Mouse (Mus musculus): ENCODE results near the gene Zfp91. TPM values are rescaled to one million over a fixed set of nuclear protein-coding genes. Genes with fewer than 3 reads are reported as not detected.
A peak's percentile ranks its signal among the peaks of the same experiment; 100 is the strongest.

Gene Zfp91
- total and polyA plus RNA-seq, 2 experiments from 2014 or later: 9.5 to 43.6 TPM

DNA sequence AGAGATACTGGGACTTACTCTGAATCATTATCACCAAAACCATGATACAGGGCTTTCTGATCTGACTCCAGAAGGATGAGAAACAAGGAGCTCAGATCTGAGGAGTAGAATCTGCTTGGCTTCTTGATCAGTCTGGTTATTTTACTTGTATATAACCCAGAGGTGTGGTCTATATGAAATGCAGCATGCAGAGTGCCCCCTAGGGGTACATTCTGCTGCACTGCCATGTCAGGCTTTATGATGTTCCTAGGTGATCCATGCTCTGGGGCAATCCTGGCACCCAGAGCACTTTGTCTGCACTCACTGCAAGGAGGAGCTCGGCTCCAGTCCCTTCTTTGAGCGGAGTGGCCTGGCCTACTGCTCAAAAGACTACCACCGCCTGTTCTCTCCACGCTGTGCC lies 28.6 kb upstream of the Zfp91 start:
- H3K4me2 ChIP-seq (ENCODE audit: low read depth, low read length): no peak overlapping the region
- H3K4me1 ChIP-seq (ENCODE audit: control insufficient read depth, insufficient read depth): no peaks in the 10 kb centered on the region
- no peaks in the 10 kb centered on the region for H3K36me3 ChIP-seq (replicated peaks; ENCODE audit: control insufficient read depth, insufficient read depth, low read length)
- H3K27me3 ChIP-seq (ENCODE audit: control insufficient read depth, insufficient read depth, low read length): no peaks in the 10 kb centered on the region
- 66% methylated on average over 4 of the region's 4 CpGs for WGBS
- no peak overlapping the region for H3K9ac ChIP-seq (replicated peaks; ENCODE audit: low read depth, low read length)
- H3K4me3 ChIP-seq (ENCODE audit: low read depth, low read length): no peak overlapping the region
- no peak overlapping the region for H3K27ac ChIP-seq (ENCODE audit: low read depth)
- no peaks in the 10 kb centered on the region for H3K9me3 ChIP-seq (replicated peaks; ENCODE audit: control insufficient read depth, low read length)
- ATAC-seq (ENCODE audit: insufficient read depth, low read depth): no peak
- DNase-seq (ENCODE audit: low spot score): no peak
- TF ChIP-seq CTCF (IDR thresholded peaks at IDR 0.05; ENCODE audit: low read depth) (no peak), EP300 (IDR thresholded peaks at IDR 0.05; ENCODE audit: low read depth) (no peak)

DNA sequence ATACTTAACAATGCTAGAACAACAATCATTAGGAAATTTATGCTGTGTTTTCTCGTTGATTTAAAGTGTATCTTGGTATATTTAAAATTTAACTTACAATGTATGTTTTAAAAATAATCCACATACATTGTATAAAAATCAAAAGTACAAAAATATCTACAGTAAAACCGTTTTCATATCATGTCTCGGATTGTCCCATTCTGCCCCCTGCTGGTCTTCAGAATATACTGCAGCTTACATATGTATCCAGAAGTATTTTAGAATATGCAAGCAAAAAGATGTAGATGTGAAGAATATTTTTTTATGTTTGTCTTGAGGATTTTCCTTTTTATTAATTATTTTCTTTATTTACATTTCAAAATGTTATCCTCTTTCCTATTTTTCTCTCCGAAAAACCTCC lies 24.5 kb upstream of the Zfp91 start:
- no peak for ATAC-seq (ENCODE audit: insufficient read depth, low read depth)
- Histone ChIP-seq H3K4me2 (ENCODE audit: low read depth, low read length) (no peak overlapping the region), H3K9me3 (replicated peaks; ENCODE audit: control insufficient read depth, low read length) (no peaks in the 10 kb centered on the region), H3K36me3 (replicated peaks; ENCODE audit: control insufficient read depth, insufficient read depth, low read length) (no peaks in the 10 kb centered on the region), H3K27me3 (ENCODE audit: control insufficient read depth, insufficient read depth, low read length) (no peaks in the 10 kb centered on the region), H3K4me1 (ENCODE audit: control insufficient read depth, insufficient read depth) (no peaks in the 10 kb centered on the region), H3K27ac (ENCODE audit: low read depth) (no peak overlapping the region), H3K4me3 (ENCODE audit: low read depth, low read length) (no peak overlapping the region), H3K9ac (replicated peaks; ENCODE audit: low read depth, low read length) (no peak overlapping the region)
- peak; percentile 31 for DNase-seq (ENCODE audit: low spot score)
- WGBS: 22% methylated on average over 4 of the region's 4 CpGs
- TF ChIP-seq CTCF (IDR thresholded peaks at IDR 0.05; ENCODE audit: low read depth) (peak; percentile 58), EP300 (IDR thresholded peaks at IDR 0.05; ENCODE audit: low read depth) (no peak)

DNA sequence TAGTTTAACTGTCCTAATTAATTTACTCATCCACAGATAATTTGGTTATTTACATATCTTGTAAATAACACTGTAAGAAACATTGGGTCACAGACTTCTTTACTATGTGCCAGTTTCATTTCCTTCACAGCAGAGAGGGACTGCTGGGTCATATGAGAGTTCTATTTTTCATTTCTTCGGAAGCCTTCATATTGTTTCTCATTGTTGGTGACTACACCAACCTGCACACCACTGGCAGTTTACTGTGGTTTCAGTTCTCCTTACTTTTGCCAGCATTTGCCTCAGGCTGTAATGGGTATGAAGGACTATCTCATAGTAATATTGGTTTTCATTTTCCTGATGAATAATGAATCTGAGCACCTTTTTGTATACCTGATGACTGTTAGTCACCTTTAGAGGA lies 22.6 kb upstream of the Zfp91 start:
- no peak overlapping the region for H3K27ac ChIP-seq (ENCODE audit: low read depth)
- no peaks in the 10 kb centered on the region for H3K36me3 ChIP-seq (replicated peaks; ENCODE audit: control insufficient read depth, insufficient read depth, low read length)
- H3K4me2 ChIP-seq (ENCODE audit: low read depth, low read length): no peak overlapping the region
- H3K9ac ChIP-seq (replicated peaks; ENCODE audit: low read depth, low read length): no peak overlapping the region
- TF ChIP-seq CTCF (IDR thresholded peaks at IDR 0.05; ENCODE audit: low read depth) (no peak), EP300 (IDR thresholded peaks at IDR 0.05; ENCODE audit: low read depth) (no peak)
- no peaks in the 10 kb centered on the region for H3K4me1 ChIP-seq (ENCODE audit: control insufficient read depth, insufficient read depth)
- H3K27me3 ChIP-seq (ENCODE audit: control insufficient read depth, insufficient read depth, low read length): no peaks in the 10 kb centered on the region
- ATAC-seq (ENCODE audit: insufficient read depth, low read depth) (no peak), DNase-seq (ENCODE audit: low spot score) (no peak)
- no peak overlapping the region for H3K4me3 ChIP-seq (ENCODE audit: low read depth, low read length)
- H3K9me3 ChIP-seq (replicated peaks; ENCODE audit: control insufficient read depth, low read length): no peaks in the 10 kb centered on the region
- WGBS: 78% methylated on average over 1 of the region's 1 CpGs

DNA sequence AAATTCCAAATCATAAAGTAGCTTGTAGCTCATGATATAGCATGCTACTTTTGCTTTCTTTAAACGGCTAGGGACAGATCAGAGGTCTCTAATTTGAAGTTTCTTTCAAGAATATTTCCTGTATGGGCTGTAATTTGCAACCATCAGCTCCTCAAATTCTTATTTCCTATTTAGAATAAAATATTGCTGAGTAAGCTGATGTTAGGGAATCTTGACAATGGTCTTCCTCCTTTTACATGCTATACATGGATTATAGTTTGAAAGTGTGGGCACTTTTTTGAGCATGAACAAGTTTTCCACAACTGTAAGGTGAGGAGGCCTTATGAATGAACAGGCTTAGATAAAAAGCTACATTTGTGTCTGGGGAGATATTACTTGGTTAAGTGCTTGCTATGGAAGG lies 18.0 kb upstream of the Zfp91 start:
- Histone ChIP-seq H3K36me3 (replicated peaks; ENCODE audit: control insufficient read depth, insufficient read depth, low read length) (no peaks in the 10 kb centered on the region), H3K4me1 (ENCODE audit: control insufficient read depth, insufficient read depth) (no peaks in the 10 kb centered on the region), H3K4me2 (ENCODE audit: low read depth, low read length) (no peak overlapping the region), H3K27me3 (ENCODE audit: control insufficient read depth, insufficient read depth, low read length) (no peaks in the 10 kb centered on the region), H3K9me3 (replicated peaks; ENCODE audit: control insufficient read depth, low read length) (no peaks in the 10 kb centered on the region), H3K9ac (replicated peaks; ENCODE audit: low read depth, low read length) (no peak overlapping the region), H3K4me3 (ENCODE audit: low read depth, low read length) (no peak overlapping the region), H3K27ac (ENCODE audit: low read depth) (no peak overlapping the region)
- 68% methylated on average over 1 of the region's 1 CpGs for WGBS
- TF ChIP-seq EP300 (IDR thresholded peaks at IDR 0.05; ENCODE audit: low read depth) (no peak), CTCF (IDR thresholded peaks at IDR 0.05; ENCODE audit: low read depth) (no peak)
- no peak for DNase-seq (ENCODE audit: low spot score)
- ATAC-seq (ENCODE audit: insufficient read depth, low read depth): no peak

DNA sequence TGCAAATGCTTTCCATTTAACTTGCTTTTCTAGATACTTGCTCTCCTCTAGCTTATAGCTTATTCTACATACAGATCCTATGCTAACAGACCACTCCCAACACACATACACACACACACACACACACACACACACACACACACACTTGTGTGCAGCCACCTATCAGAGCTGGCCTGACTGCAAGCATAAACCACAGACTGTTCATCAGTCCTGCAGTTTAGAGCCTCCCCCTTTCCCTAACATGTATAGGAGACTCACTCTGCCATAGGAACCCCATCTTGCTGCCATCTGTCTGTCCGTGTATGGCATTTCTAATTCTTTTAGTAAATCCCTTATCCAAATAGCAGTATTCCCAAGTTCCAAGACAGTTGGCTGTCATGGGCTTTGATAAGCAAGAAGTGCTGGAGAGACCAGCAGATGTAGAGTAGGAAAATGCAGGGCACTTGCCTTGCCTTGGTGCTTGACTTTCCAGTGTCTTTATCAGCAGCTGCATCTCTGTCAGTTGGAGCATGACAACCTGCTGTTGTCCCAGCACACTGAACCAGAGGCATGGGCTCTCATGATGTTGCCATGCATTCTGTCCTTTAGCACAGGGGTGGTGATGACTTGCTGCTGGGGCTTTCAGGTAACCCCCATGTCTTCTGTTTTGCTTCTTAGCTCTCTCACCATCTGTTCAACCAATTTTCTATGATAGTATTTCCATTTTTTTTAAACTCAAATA lies 16.9 kb upstream of the Zfp91 start:
- no peak overlapping the region for H3K4me2 ChIP-seq (ENCODE audit: low read depth, low read length)
- H3K27me3 ChIP-seq (ENCODE audit: control insufficient read depth, insufficient read depth, low read length): no peaks in the 10 kb centered on the region
- WGBS: 41% methylated on average over 1 of the region's 1 CpGs
- TF ChIP-seq CTCF (IDR thresholded peaks at IDR 0.05; ENCODE audit: low read depth): no peak
- no peak for TF ChIP-seq EP300 (IDR thresholded peaks at IDR 0.05; ENCODE audit: low read depth)
- DNase-seq (ENCODE audit: low spot score): no peak
- H3K4me3 ChIP-seq (ENCODE audit: low read depth, low read length): no peak overlapping the region
- H3K27ac ChIP-seq (ENCODE audit: low read depth): no peak overlapping the region
- no peak overlapping the region for H3K9ac ChIP-seq (replicated peaks; ENCODE audit: low read depth, low read length)
- no peaks in the 10 kb centered on the region for H3K9me3 ChIP-seq (replicated peaks; ENCODE audit: control insufficient read depth, low read length)
- ATAC-seq (ENCODE audit: insufficient read depth, low read depth): no peak
- no peaks in the 10 kb centered on the region for H3K4me1 ChIP-seq (ENCODE audit: control insufficient read depth, insufficient read depth)
- H3K36me3 ChIP-seq (replicated peaks; ENCODE audit: control insufficient read depth, insufficient read depth, low read length): no peaks in the 10 kb centered on the region

DNA sequence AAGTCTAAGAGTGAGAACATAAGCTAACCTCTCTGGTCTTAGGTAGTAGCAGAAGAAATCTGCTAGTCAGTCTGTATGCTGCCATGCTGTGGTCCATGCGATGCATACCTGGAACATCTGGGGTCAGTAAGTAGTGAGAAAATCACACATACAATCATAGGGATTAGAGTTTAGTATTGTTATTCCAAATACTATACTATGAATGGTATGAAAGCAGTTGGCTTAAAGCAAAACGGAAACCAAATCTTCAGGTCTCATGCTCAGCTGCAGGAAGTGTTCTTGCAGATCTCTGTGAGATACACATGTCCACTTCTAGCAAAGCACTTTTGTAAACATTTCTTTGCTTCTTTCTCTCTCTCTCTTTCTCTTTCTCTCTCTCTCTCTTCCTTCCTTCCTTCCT lies 10.3 kb upstream of the Zfp91 start:
- Histone ChIP-seq H3K4me2 (ENCODE audit: low read depth, low read length) (no peak overlapping the region), H3K9me3 (replicated peaks; ENCODE audit: control insufficient read depth, low read length) (no peaks in the 10 kb centered on the region), H3K36me3 (replicated peaks; ENCODE audit: control insufficient read depth, insufficient read depth, low read length) (no peaks in the 10 kb centered on the region), H3K4me1 (ENCODE audit: control insufficient read depth, insufficient read depth) (no peaks in the 10 kb centered on the region), H3K4me3 (ENCODE audit: low read depth, low read length) (no peak overlapping the region), H3K27me3 (ENCODE audit: control insufficient read depth, insufficient read depth, low read length) (no peaks in the 10 kb centered on the region), H3K9ac (replicated peaks; ENCODE audit: low read depth, low read length) (no peak overlapping the region), H3K27ac (ENCODE audit: low read depth) (no peak overlapping the region)
- 64% methylated on average over 2 of the region's 2 CpGs for WGBS
- no peak for ATAC-seq (ENCODE audit: insufficient read depth, low read depth)
- no peak for DNase-seq (ENCODE audit: low spot score)
- TF ChIP-seq CTCF (IDR thresholded peaks at IDR 0.05; ENCODE audit: low read depth) (no peak), EP300 (IDR thresholded peaks at IDR 0.05; ENCODE audit: low read depth) (no peak)

All from heart, postnatal 0 days (tissue).